Mouse (Mus musculus) MEL (cell line): ENCODE data around the gene Atp5b. TPM values are rescaled to one million over a fixed set of nuclear protein-coding genes. Genes with fewer than 3 reads are reported as not detected.

Source experiments
- DNase-seq: peaks from one replicate; pipeline ENCODE4 v3.0.0; 2011; ENCODE audit warnings: low read depth, low spot score
- H3K27ac ChIP-seq: 2 replicates; pipeline ENCODE4 v1.5.1; 2012; ENCODE audit warnings: low read depth, mild to moderate bottlenecking, control low read depth, low read length, moderate library complexity; ENCODE audit not compliant: control insufficient read depth
- H3K27me3 ChIP-seq, 2 experiments: fragments of 150-350 bp in 1 of 2; sonication (generic) in 1 of 2; 2 replicates each; pipeline ENCODE4 v1.6.1; 2012; ENCODE audit warnings: low read length in 2 of 2, mild to moderate bottlenecking in 2 of 2, improper control_type of control experiment in 1 of 2, moderate library complexity in 1 of 2; ENCODE audit not compliant: insufficient read depth in 2 of 2, control insufficient read depth in 1 of 2
- H3K36me3 ChIP-seq, 2 experiments: 2 replicates each; pipeline ENCODE4 v1.6.1; 2012 to 2014; ENCODE audit warnings: low read length in 2 of 2, improper control_type of control experiment in 1 of 2, inconsistent platforms in 1 of 2, mild to moderate bottlenecking in 1 of 2; ENCODE audit not compliant: insufficient read depth in 2 of 2, control insufficient read depth in 1 of 2
- H3K4me1 ChIP-seq, 2 experiments: fragments of 150-350 bp in 1 of 2; sonication (generic) in 1 of 2; 2 replicates each; pipeline ENCODE4 v1.6.1; 2012; ENCODE audit warnings: low read length in 2 of 2, improper control_type of control experiment in 1 of 2, mild to moderate bottlenecking in 1 of 2; ENCODE audit not compliant: insufficient read depth in 2 of 2, control insufficient read depth in 1 of 2
- H3K4me3 ChIP-seq, 2 experiments: fragments of 150-350 bp in 1 of 2; sonication (generic) in 1 of 2; 2 replicates each; pipeline ENCODE4 v1.5.1; 2012; ENCODE audit warnings: low read depth in 2 of 2, low read length in 2 of 2, mild to moderate bottlenecking in 2 of 2, moderate library complexity in 2 of 2, control low read depth in 1 of 2, improper control_type of control experiment in 1 of 2; ENCODE audit not compliant: control insufficient read depth in 1 of 2, insufficient read depth in 1 of 2
- H3K79me2 ChIP-seq: 2 replicates; pipeline ENCODE4 v1.6.1; 2012; ENCODE audit warnings: mild to moderate bottlenecking, low read length, moderate library complexity; ENCODE audit not compliant: control insufficient read depth, poor library complexity, insufficient read depth
- H3K9ac ChIP-seq: 2 replicates; pipeline ENCODE4 v1.6.1; 2012; ENCODE audit warnings: low read depth, mild to moderate bottlenecking, control low read depth, low read length, moderate library complexity; ENCODE audit not compliant: control insufficient read depth, poor library complexity, severe bottlenecking
- H3K9me3 ChIP-seq: fragments of 150-350 bp; sonication (generic); replicated peaks from 2 replicates; pipeline ENCODE4 v1.6.1; 2012; ENCODE audit warnings: mild to moderate bottlenecking, low read length, improper control_type of control experiment, moderate library complexity; ENCODE audit not compliant: insufficient read depth
- BHLHE40 ChIP-seq: IDR thresholded peaks from 2 replicates; pipeline ENCODE4 v1.6.1; 2012; ENCODE audit warnings: low read depth, mild to moderate bottlenecking, inconsistent platforms, low read length, improper control_type of control experiment, borderline replicate concordance
- CHD1 ChIP-seq: IDR thresholded peaks from 2 replicates; pipeline ENCODE4 v1.6.1; 2012; ENCODE audit warnings: low read depth, mild to moderate bottlenecking, inconsistent platforms, low read length, improper control_type of control experiment
- CTCF ChIP-seq, 3 experiments: IDR thresholded peaks in 2 of 3; conservative IDR thresholded peaks in 1 of 3; 2 replicates each; pipeline ENCODE4 v1.5.1; 2011 to 2012; ENCODE audit warnings: low read length in 3 of 3, low read depth in 2 of 3, mild to moderate bottlenecking in 2 of 3, improper control_type of control experiment in 1 of 3, inconsistent platforms in 1 of 3, mixed read lengths in 1 of 3, moderate library complexity in 1 of 3; ENCODE audit not compliant: control insufficient read depth in 1 of 3, insufficient read depth in 1 of 3, poor library complexity in 1 of 3, severe bottlenecking in 1 of 3
- ETS1 ChIP-seq: IDR thresholded peaks from 2 replicates; pipeline ENCODE4 v1.6.1; 2012; ENCODE audit warnings: low read depth, mild to moderate bottlenecking, inconsistent platforms, low read length, improper control_type of control experiment, moderate library complexity
- GABPA ChIP-seq: IDR thresholded peaks from 2 replicates; pipeline ENCODE4 v1.6.1; 2012; ENCODE audit warnings: low read depth, mild to moderate bottlenecking, inconsistent platforms, low read length, improper control_type of control experiment, moderate library complexity
- HCFC1 ChIP-seq: IDR thresholded peaks from 2 replicates; pipeline ENCODE4 v1.6.1; 2012; ENCODE audit warnings: low read depth, mild to moderate bottlenecking, inconsistent platforms, low read length, improper control_type of control experiment, moderate library complexity
- JUND ChIP-seq: IDR thresholded peaks from 2 replicates; pipeline ENCODE4 v1.6.1; 2011; ENCODE audit warnings: low read depth, mild to moderate bottlenecking, improper control_type of control experiment, low read length
- MAFK ChIP-seq: IDR thresholded peaks from 2 replicates; pipeline ENCODE4 v1.6.1; 2011; ENCODE audit warnings: low read depth, mild to moderate bottlenecking, low read length, improper control_type of control experiment, borderline replicate concordance
- MAX ChIP-seq: IDR thresholded peaks from 2 replicates; pipeline ENCODE4 v1.6.1; 2011; ENCODE audit warnings: low read length, improper control_type of control experiment
- MXI1 ChIP-seq: IDR thresholded peaks from 2 replicates; pipeline ENCODE4 v1.6.1; 2011; ENCODE audit warnings: mild to moderate bottlenecking, low read depth, low read length, improper control_type of control experiment
- MYB ChIP-seq: IDR thresholded peaks from 2 replicates; pipeline ENCODE4 v1.6.1; 2011; ENCODE audit warnings: mild to moderate bottlenecking, low read depth, low read length, improper control_type of control experiment
- MYC ChIP-seq: IDR thresholded peaks from 2 replicates; pipeline ENCODE4 v1.6.1; 2011; ENCODE audit warnings: low read depth, mild to moderate bottlenecking, low read length, improper control_type of control experiment, moderate library complexity
- NELFE ChIP-seq: IDR thresholded peaks from 2 replicates; pipeline ENCODE4 v1.6.1; 2011; ENCODE audit warnings: low read depth, low read length, improper control_type of control experiment
- POLR2A ChIP-seq, 2 experiments: IDR thresholded peaks; 2 replicates each; pipeline ENCODE4 v1.6.1; 2011 to 2012; ENCODE audit warnings: low read length in 2 of 2, mild to moderate bottlenecking in 2 of 2, control low read depth in 1 of 2, improper control_type of control experiment in 1 of 2, low read depth in 1 of 2, moderate library complexity in 1 of 2; ENCODE audit not compliant: control insufficient read depth in 1 of 2, insufficient read depth in 1 of 2, poor library complexity in 1 of 2
- POLR2AphosphoS2 ChIP-seq: IDR thresholded peaks from 2 replicates; pipeline ENCODE4 v1.6.1; 2011; ENCODE audit warnings: low read length, improper control_type of control experiment
- POLR2AphosphoS5 ChIP-seq: IDR thresholded peaks from 2 replicates; pipeline ENCODE4 v1.6.1; 2012; ENCODE audit warnings: low read depth, borderline replicate concordance, mild to moderate bottlenecking, inconsistent platforms, low read length, moderate library complexity, mixed read lengths
- RCOR1 ChIP-seq: IDR thresholded peaks from 2 replicates; pipeline ENCODE4 v1.6.1; 2012; ENCODE audit warnings: low read depth, mild to moderate bottlenecking, inconsistent platforms, low read length, improper control_type of control experiment
- SIN3A ChIP-seq: IDR thresholded peaks from 2 replicates; pipeline ENCODE4 v1.6.1; 2012; ENCODE audit warnings: low read length, improper control_type of control experiment, inconsistent platforms
- SMC3 ChIP-seq: IDR thresholded peaks from 2 replicates; pipeline ENCODE4 v1.6.1; 2011; ENCODE audit warnings: low read depth, low read length, improper control_type of control experiment
- TBP ChIP-seq: IDR thresholded peaks from 2 replicates; pipeline ENCODE4 v1.8.0; 2011; ENCODE audit warnings: low read depth, low read length, improper control_type of control experiment
- TCF12 ChIP-seq: IDR thresholded peaks from 2 replicates; pipeline ENCODE4 v1.6.1; 2014; ENCODE audit warnings: low read depth, mild to moderate bottlenecking, inconsistent platforms, low read length, improper control_type of control experiment, moderate library complexity
- UBTF ChIP-seq: IDR thresholded peaks from 2 replicates; pipeline ENCODE4 v1.6.1; 2012; ENCODE audit warnings: low read depth, mild to moderate bottlenecking, inconsistent platforms, low read length, improper control_type of control experiment, moderate library complexity, borderline replicate concordance; ENCODE audit not compliant: insufficient read depth
- USF1 ChIP-seq: IDR thresholded peaks from 2 replicates; pipeline ENCODE4 v1.6.1; 2014; ENCODE audit warnings: low read depth, mild to moderate bottlenecking, inconsistent platforms, low read length, improper control_type of control experiment, moderate library complexity
- ZC3H11A ChIP-seq: IDR thresholded peaks from 2 replicates; pipeline ENCODE4 v1.6.1; 2012; ENCODE audit warnings: low read depth, mild to moderate bottlenecking, inconsistent platforms, low read length, improper control_type of control experiment
- ZMIZ1 ChIP-seq: IDR thresholded peaks from 2 replicates; pipeline ENCODE4 v1.6.1; 2012; ENCODE audit warnings: low read depth, mild to moderate bottlenecking, inconsistent platforms, low read length, improper control_type of control experiment, moderate library complexity
- polyA plus RNA-seq, 2 experiments: library from polyadenylated mRNA; stranded (reverse) in 1 of 2; unstranded in 1 of 2; fragments of >175 nt in 1 of 2; fragments of >200 nt in 1 of 2; gene quantifications; 2 replicates each; pipeline versions ENCODE4 v1.2.1 to v1.2.4; 2012; ENCODE audit warnings: low replicate concordance in 2 of 2, low read depth in 1 of 2; ENCODE audit not compliant: insufficient read length in 2 of 2, insufficient read depth in 1 of 2, missing spikeins in 1 of 2
- total RNA-seq: library from RNA; depleted of rRNA; stranded (reverse); fragments of 300-350 nt; gene quantifications from 2 replicates; pipeline ENCODE4 v1.2.3, GENCODE M21; 2012

The Atp5b gene
- total and polyA plus RNA-seq, 3 experiments = 545 to 2,318 (median 2,164) TPM

- TF ChIP-seq JUND (no peak; the same call in 1 of the 2 replicates), ZC3H11A (no peak), HCFC1 (peak; percentile 85)
Observed at GRCm38 (mm10) chr10:128082880-128083421, at the start of gene Atp5b (continued).

GRCm38 (mm10) chr10:128036746-128037425 is 46.2 kb upstream of the Atp5b start:
- Histone ChIP-seq H3K27ac (peak overlapping the region; percentile 86), H3K36me3 (peaks cover 23 to 42% of the 10 kb centered on the region in 2 experiments)

GRCm38 (mm10) chr10:128037921-128038320 is 45.2 kb upstream of the Atp5b start:
- TF ChIP-seq MAX = no peak
- TF ChIP-seq, all 39 proteins: peak for 0
- DNase-seq = no peak
- Histone ChIP-seq H3K27me3 (no peaks in the 10 kb centered on the region), H3K79me2 (peaks cover 75% of the 10 kb centered on the region), H3K9me3 (no peaks in the 10 kb centered on the region), H3K27ac (no peak overlapping the region), H3K36me3 (peaks cover 30 to 46% of the 10 kb centered on the region in 2 experiments), H3K9ac (peak overlapping the region; percentile 32), H3K4me1 (peaks cover 8 to 13% of the 10 kb centered on the region in 2 experiments), H3K4me3 (peak overlapping the region; percentile 23 to 97; a peak in 2 of 4 replicates)

More at GRCm38 (mm10) chr10:128036746-128037425, 46.2 kb upstream of the Atp5b start:
- Histone ChIP-seq H3K9me3 (no peaks in the 10 kb centered on the region), H3K9ac (peak overlapping the region; percentile 97), H3K4me1 (peaks cover 8 to 13% of the 10 kb centered on the region in 2 experiments), H3K27me3 (no peaks in the 10 kb centered on the region), H3K4me3 (peak overlapping the region; percentile 96 to 97), H3K79me2 (peaks cover 65% of the 10 kb centered on the region)
- TF ChIP-seq RCOR1 (no peak), ETS1 (peak; percentile 78), POLR2AphosphoS2 (peak; percentile 73; the same call in 1 of the 2 replicates), CHD1 (no peak; the same call in 1 of the 2 replicates), MYB (no peak), USF1 (peak; percentile 69), SIN3A (peak; percentile 76; the same call in 1 of the 2 replicates), MYC (peak; percentile 85), POLR2A (IDR thresholded peaks at IDR 0.05; ENCODE audit: control insufficient read depth in 1 of 2, insufficient read depth in 1 of 2, low read depth in 1 of 2, low read length in 2 of 2, poor library complexity in 1 of 2) (peak in 1 of 2 experiments; percentile 52; a peak in 1 of 4 replicates), SMC3 (no peak), TBP (peak; percentile 62), JUND (no peak), POLR2AphosphoS5 (no peak), MXI1 (peak; percentile 96), CTCF (IDR thresholded peaks at IDR 0.05 in 2 of 3, conservative IDR thresholded peaks at IDR 0.05 in 1 of 3; ENCODE audit: control insufficient read depth in 1 of 3, insufficient read depth in 1 of 3, low read depth in 2 of 3, low read length in 3 of 3, poor library complexity in 1 of 3, severe bottlenecking in 1 of 3) (no peak), HCFC1 (0 out of 2 replicates have a peak, but pooled peaks have one; percentile 58), NELFE (peak; percentile 48; the same call in 1 of the 2 replicates), MAFK (peak; percentile 91), TCF12 (no peak), MAX (peak; percentile 81), ZC3H11A (no peak), UBTF (no peak), BHLHE40 (peak; percentile 33; the same call in 1 of the 2 replicates), ZMIZ1 (0 out of 2 replicates have a peak, but pooled peaks have one; percentile 60), GABPA (no peak)
- DNase-seq = peak; percentile 87
